Mouse (Mus musculus) lung, postnatal 0 days (tissue): ENCODE measurements around the gene Rtn1.

Source experiments
- CTCF ChIP-seq: IDR thresholded peaks from 2 replicates; pipeline ENCODE4 v1.5.1; 2016; ENCODE audit warnings: antibody characterized with exemption, mild to moderate bottlenecking
- EP300 ChIP-seq: IDR thresholded peaks from 2 replicates; pipeline ENCODE4 v1.6.1; 2016; ENCODE audit warnings: antibody characterized with exemption, mild to moderate bottlenecking, control low read depth

DNA sequence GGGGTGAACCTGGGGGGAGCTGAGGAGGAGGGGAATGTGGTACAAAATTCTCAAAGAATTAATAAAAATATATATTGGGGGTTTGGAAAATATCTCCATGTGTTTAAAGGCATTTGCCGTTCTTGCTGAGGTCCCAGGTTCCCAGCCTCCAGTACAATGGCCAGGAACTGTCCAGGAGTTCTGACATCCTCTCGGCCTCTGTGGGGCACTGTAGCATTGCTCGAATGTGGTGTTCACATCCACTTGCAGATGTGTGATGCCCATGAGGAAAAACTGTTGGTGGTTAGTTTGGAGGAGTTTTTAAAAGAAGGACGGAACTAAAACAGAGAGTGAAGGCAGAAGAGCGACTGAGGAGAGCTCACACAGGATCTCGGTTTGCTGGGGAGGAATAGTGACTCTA is 166.0 kb downstream of the Rtn1 start:
- peak; percentile 43 for TF ChIP-seq CTCF
- TF ChIP-seq EP300: no peak
